Mouse (Mus musculus): ENCODE results near the gene Tlr5. TPM values are rescaled to one million over a fixed set of nuclear protein-coding genes. Genes with fewer than 3 reads are reported as not detected.

The Tlr5 gene
- polyA plus RNA-seq, 2 experiments from 2014 or later, result 0.34 TPM; not detected in 1

DNA sequence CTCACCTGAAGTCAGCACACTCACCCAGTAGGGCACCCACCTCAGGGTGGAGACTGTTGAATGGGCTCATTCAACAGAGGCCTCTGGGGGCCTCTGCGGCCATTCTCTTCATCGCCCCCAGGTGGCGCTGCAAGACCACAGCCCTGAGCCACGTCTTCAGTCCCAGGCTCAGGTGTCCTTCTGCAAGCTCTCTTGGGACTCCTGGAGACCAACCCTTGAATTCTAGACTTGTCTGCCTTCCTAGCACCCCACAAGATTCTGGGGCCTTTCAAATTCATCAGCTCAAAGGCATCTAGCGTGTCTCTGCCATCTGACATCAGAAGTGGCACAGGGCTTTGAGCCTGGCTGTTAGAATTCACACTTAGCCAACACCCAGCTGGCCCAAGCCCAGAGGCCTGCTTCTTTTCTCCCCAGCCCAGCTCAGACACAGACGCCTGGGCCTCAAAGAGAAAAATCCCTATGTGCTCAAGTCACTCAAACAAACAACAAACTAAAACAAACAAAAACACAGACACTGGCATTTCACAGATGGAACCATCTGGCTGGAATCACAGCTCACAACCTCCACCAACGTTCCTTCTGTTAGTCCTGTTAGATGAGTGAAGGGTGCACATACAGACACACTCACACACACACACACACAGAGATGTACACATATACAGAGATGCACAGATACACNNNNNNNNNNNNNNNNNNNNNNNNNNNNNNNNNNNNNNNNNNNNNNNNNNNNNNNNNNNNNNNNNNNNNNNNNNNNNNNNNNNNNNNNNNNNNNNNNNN is 36.6 kb downstream of the Tlr5 start:
- ATAC-seq, result peak; percentile 91

Other genes with a start within 250 kb of the Tlr5 start
- gene Ccdc185, start 205.6 kb upstream of the Tlr5 start, polyA plus RNA-seq (2017; shearing (Covaris generic)), result not detected
- 1 to 10 TPM; 2.4 to 2.6 TPM for gene Susd4, start 190.9 kb upstream of the Tlr5 start, polyA plus RNA-seq (2017; shearing (Covaris generic))